Mouse (Mus musculus): Measurements from ENCODE around the gene Cops3.

GRCm38 (mm10) chr11:59839459-59840126 is at the start of gene Cops3:
- no peak for TF ChIP-seq CTCF (IDR thresholded peaks at IDR 0.05; ENCODE audit: low read depth, low read length)
- TF ChIP-seq POLR2A (IDR thresholded peaks at IDR 0.05; ENCODE audit: borderline replicate concordance, low read depth, low read length): no peak

Measured in bone marrow macrophage, adult 2 months (primary cell).